Mouse (Mus musculus): ENCODE data around the gene Mpdu1. TPM values are rescaled to one million over a fixed set of nuclear protein-coding genes. Genes with fewer than 3 reads are reported as not detected.
"Not testable (repeated sequence)": the region's sequence is repeated elsewhere in the genome, so short reads cannot be mapped to it uniquely, and the experiment has no call there.

Gene Mpdu1
- polyA plus RNA-seq, 1 experiment from 2014 or later = 63.4 TPM

- under 1% methylated on average over 26 of the region's 50 CpGs for WGBS
- Histone ChIP-seq H3K36me3 (ENCODE audit: control insufficient read depth, insufficient read depth, low read length) (no peaks in the 10 kb centered on the region), H3K4me2 (ENCODE audit: low read depth, low read length) (peak overlapping the region; percentile 85)
Measured at GRCm38 (mm10) chr11:69633128-69633866, 29.1 kb downstream of the Mpdu1 start.

GRCm38 (mm10) chr11:69632284-69633089 lies 30.0 kb downstream of the Mpdu1 start, which contains the start of gene Fxr2:
TSS of gene Fxr2 (plus strand) at chr11:69632990.
- Histone ChIP-seq H3K4me1 (ENCODE audit: control insufficient read depth, insufficient read depth, low read length) (peaks cover 18% of the 10 kb centered on the region), H3K27me3 (ENCODE audit: control insufficient read depth, insufficient read depth, low read length) (no peaks in the 10 kb centered on the region), H3K4me2 (ENCODE audit: low read depth, low read length) (peak within 1 kb of the TSS; percentile 85), H3K27ac (ENCODE audit: low read depth, low read length) (peak within 1 kb of the TSS; percentile 94), H3K9ac (replicated peaks; ENCODE audit: low read depth, low read length) (peak within 1 kb of the TSS; percentile 95), H3K4me3 (ENCODE audit: low read depth, low read length) (peak within 1 kb of the TSS; percentile 89), H3K36me3 (ENCODE audit: control insufficient read depth, insufficient read depth, low read length) (no peaks in the 10 kb centered on the region), H3K9me3 (ENCODE audit: control insufficient read depth, low read length) (no peaks in the 10 kb centered on the region)
- ATAC-seq (ENCODE audit: low read depth) = peak; percentile 98
- under 1% methylated on average over 35 of the region's 56 CpGs for WGBS

More at GRCm38 (mm10) chr11:69633128-69633866, 29.1 kb downstream of the Mpdu1 start:
- no peaks in the 10 kb centered on the region for H3K27me3 ChIP-seq (ENCODE audit: control insufficient read depth, insufficient read depth, low read length)
- peak overlapping the region; percentile 95 for H3K9ac ChIP-seq (replicated peaks; ENCODE audit: low read depth, low read length)
- no peaks in the 10 kb centered on the region for H3K9me3 ChIP-seq (ENCODE audit: control insufficient read depth, low read length)
- peak; percentile 62 for ATAC-seq (ENCODE audit: low read depth)
- H3K4me1 ChIP-seq (ENCODE audit: control insufficient read depth, insufficient read depth, low read length) = peaks cover 18% of the 10 kb centered on the region
- peak overlapping the region; percentile 89 for H3K4me3 ChIP-seq (ENCODE audit: low read depth, low read length)
- peak overlapping the region; percentile 94 for H3K27ac ChIP-seq (ENCODE audit: low read depth, low read length)

- WGBS = 64% methylated on average over 1 of the region's 1 CpGs
- H3K27ac ChIP-seq (ENCODE audit: low read depth, low read length) = no peak overlapping the region
- H3K9me3 ChIP-seq (ENCODE audit: control insufficient read depth, low read length) = no peaks in the 10 kb centered on the region
- H3K4me2 ChIP-seq (ENCODE audit: low read depth, low read length) = no peak overlapping the region
- H3K4me1 ChIP-seq (ENCODE audit: control insufficient read depth, insufficient read depth, low read length) = peaks cover 9% of the 10 kb centered on the region
- no peak overlapping the region for H3K9ac ChIP-seq (replicated peaks; ENCODE audit: low read depth, low read length)
- H3K27me3 ChIP-seq (ENCODE audit: control insufficient read depth, insufficient read depth, low read length) = no peaks in the 10 kb centered on the region
- no peaks in the 10 kb centered on the region for H3K36me3 ChIP-seq (ENCODE audit: control insufficient read depth, insufficient read depth, low read length)
- ATAC-seq (ENCODE audit: low read depth) = no peak
- no peak overlapping the region for H3K4me3 ChIP-seq (ENCODE audit: low read depth, low read length)
Measured at GRCm38 (mm10) chr11:69629802-69630201, 32.6 kb downstream of the Mpdu1 start.

- no peak overlapping the region for H3K27ac ChIP-seq (ENCODE audit: low read depth, low read length)
- H3K4me2 ChIP-seq (ENCODE audit: low read depth, low read length) = no peak overlapping the region
- no peak overlapping the region for H3K9ac ChIP-seq (replicated peaks; ENCODE audit: low read depth, low read length)
- WGBS = 34% methylated on average over 6 of the region's 6 CpGs
- no peaks in the 10 kb centered on the region for H3K27me3 ChIP-seq (ENCODE audit: control insufficient read depth, insufficient read depth, low read length)
- H3K36me3 ChIP-seq (ENCODE audit: control insufficient read depth, insufficient read depth, low read length) = no peaks in the 10 kb centered on the region
- no peak overlapping the region for H3K4me3 ChIP-seq (ENCODE audit: low read depth, low read length)
- no peaks in the 10 kb centered on the region for H3K4me1 ChIP-seq (ENCODE audit: control insufficient read depth, insufficient read depth, low read length)
- ATAC-seq (ENCODE audit: low read depth) = no peak
- H3K9me3 ChIP-seq (ENCODE audit: control insufficient read depth, low read length) = no peaks in the 10 kb centered on the region
Measured at GRCm38 (mm10) chr11:69628286-69628685, 34.2 kb downstream of the Mpdu1 start.

GRCm38 (mm10) chr11:69624339-69624738 lies 38.1 kb downstream of the Mpdu1 start:
- H3K9ac ChIP-seq (replicated peaks; ENCODE audit: low read depth, low read length); H3K4me3 ChIP-seq (ENCODE audit: low read depth, low read length); H3K4me2 ChIP-seq (ENCODE audit: low read depth, low read length); ATAC-seq (ENCODE audit: low read depth); H3K27ac ChIP-seq (ENCODE audit: low read depth, low read length); H3K9me3 ChIP-seq (ENCODE audit: control insufficient read depth, low read length); H3K36me3 ChIP-seq (ENCODE audit: control insufficient read depth, insufficient read depth, low read length); H3K27me3 ChIP-seq (ENCODE audit: control insufficient read depth, insufficient read depth, low read length); H3K4me1 ChIP-seq (ENCODE audit: control insufficient read depth, insufficient read depth, low read length): not testable (repeated sequence)
- 86% methylated on average over 2 of the region's 2 CpGs for WGBS

- Histone ChIP-seq H3K36me3 (ENCODE audit: control insufficient read depth, insufficient read depth, low read length) (no peaks in the 10 kb centered on the region), H3K4me1 (ENCODE audit: control insufficient read depth, insufficient read depth, low read length) (peaks cover 8% of the 10 kb centered on the region), H3K27me3 (ENCODE audit: control insufficient read depth, insufficient read depth, low read length) (no peaks in the 10 kb centered on the region), H3K9me3 (ENCODE audit: control insufficient read depth, low read length) (no peaks in the 10 kb centered on the region), H3K27ac (ENCODE audit: low read depth, low read length) (no peak overlapping the region), H3K4me3 (ENCODE audit: low read depth, low read length) (peak overlapping the region; percentile 50), H3K9ac (replicated peaks; ENCODE audit: low read depth, low read length) (peak overlapping the region; percentile 78; the same call in 1 of the 2 replicates), H3K4me2 (ENCODE audit: low read depth, low read length) (peak overlapping the region; percentile 89)
- 63% methylated on average over 4 of the region's 4 CpGs for WGBS
- ATAC-seq (ENCODE audit: low read depth) = no peak
Measured at GRCm38 (mm10) chr11:69623006-69623405, 39.4 kb downstream of the Mpdu1 start.

GRCm38 (mm10) chr11:69622406-69622805 lies 40.0 kb downstream of the Mpdu1 start:
- H3K36me3 ChIP-seq (ENCODE audit: control insufficient read depth, insufficient read depth, low read length) = no peaks in the 10 kb centered on the region
- 30% methylated on average over 6 of the region's 6 CpGs for WGBS
- no peak; the same call in 1 of the 2 replicates for ATAC-seq (ENCODE audit: low read depth)

GRCm38 (mm10) chr11:69621571-69622268 lies 40.7 kb downstream of the Mpdu1 start, which contains the start of gene Sat2:
TSS of gene Sat2 (plus strand) at chr11:69622024.
- H3K9ac ChIP-seq (replicated peaks; ENCODE audit: low read depth, low read length) = peak within 1 kb of the TSS; percentile 78
- peak within 1 kb of the TSS; percentile 89 for H3K4me2 ChIP-seq (ENCODE audit: low read depth, low read length)
- peak; percentile 84 for ATAC-seq (ENCODE audit: low read depth)
- H3K4me3 ChIP-seq (ENCODE audit: low read depth, low read length) = peak within 1 kb of the TSS; percentile 50
- H3K36me3 ChIP-seq (ENCODE audit: control insufficient read depth, insufficient read depth, low read length) = no peaks in the 10 kb centered on the region
- under 1% methylated on average over 20 of the region's 20 CpGs for WGBS
- H3K9me3 ChIP-seq (ENCODE audit: control insufficient read depth, low read length) = no peaks in the 10 kb centered on the region
- peak within 1 kb of the TSS; percentile 77 for H3K27ac ChIP-seq (ENCODE audit: low read depth, low read length)
- no peaks in the 10 kb centered on the region for H3K27me3 ChIP-seq (ENCODE audit: control insufficient read depth, insufficient read depth, low read length)
- peaks cover 8% of the 10 kb centered on the region for H3K4me1 ChIP-seq (ENCODE audit: control insufficient read depth, insufficient read depth, low read length)

More at GRCm38 (mm10) chr11:69622406-69622805, 40.0 kb downstream of the Mpdu1 start:
- H3K27me3 ChIP-seq (ENCODE audit: control insufficient read depth, insufficient read depth, low read length) = no peaks in the 10 kb centered on the region
- H3K4me2 ChIP-seq (ENCODE audit: low read depth, low read length) = peak overlapping the region; percentile 89
- H3K27ac ChIP-seq (ENCODE audit: low read depth, low read length) = peak overlapping the region; percentile 77
- H3K4me3 ChIP-seq (ENCODE audit: low read depth, low read length) = peak overlapping the region; percentile 50
- H3K4me1 ChIP-seq (ENCODE audit: control insufficient read depth, insufficient read depth, low read length) = peaks cover 8% of the 10 kb centered on the region
- no peaks in the 10 kb centered on the region for H3K9me3 ChIP-seq (ENCODE audit: control insufficient read depth, low read length)
- peak overlapping the region; percentile 78 for H3K9ac ChIP-seq (replicated peaks; ENCODE audit: low read depth, low read length)

Measured in neural tube, embryonic 14.5 days (tissue).